Mouse (Mus musculus) limb, embryonic 14.5 days (tissue): ENCODE measurements around the gene Otop2. TPM values are rescaled to one million over a fixed set of nuclear protein-coding genes. Genes with fewer than 3 reads are reported as not detected.

ENCODE experiments used
- ATAC-seq: fragments of 200-750 bp; cut with Nextera tagmentation; 2 replicates; pipeline ENCODE4 v1.8.0; 2017; ENCODE audit warnings: low read depth, moderate number of reproducible peaks, moderate TSS enrichment; ENCODE audit not compliant: low FRiP score
- DNase-seq: peaks from one replicate; pipeline ENCODE4 v3.0.0-alpha.2; 2015; ENCODE audit warnings: low spot score
- H3K27ac ChIP-seq: fragments of 300-500 bp; sonication (generic); replicated peaks from 2 replicates; pipeline ENCODE4 v1.5.1; 2014; ENCODE audit warnings: low read depth, mild to moderate bottlenecking, low read length, moderate library complexity, mixed read lengths
- H3K27me3 ChIP-seq: fragments of 300-500 bp; sonication (generic); 2 replicates; pipeline ENCODE4 v1.6.1; 2014; ENCODE audit warnings: low read length, mixed read lengths; ENCODE audit not compliant: control insufficient read depth, insufficient read depth
- H3K36me3 ChIP-seq: fragments of 300-500 bp; sonication (generic); 2 replicates; pipeline ENCODE4 v1.6.1; 2014; ENCODE audit warnings: mild to moderate bottlenecking, low read length, moderate library complexity, mixed read lengths; ENCODE audit not compliant: control insufficient read depth, insufficient read depth
- H3K4me1 ChIP-seq: fragments of 300-500 bp; sonication (generic); 2 replicates; pipeline ENCODE4 v1.6.1; 2014; ENCODE audit warnings: antibody characterized with exemption, low read length, mixed read lengths; ENCODE audit not compliant: control insufficient read depth, insufficient read depth
- H3K4me2 ChIP-seq: fragments of 300-500 bp; sonication (generic); replicated peaks from 2 replicates; pipeline ENCODE4 v1.6.1; 2014; ENCODE audit warnings: low read depth, mild to moderate bottlenecking, low read length, moderate library complexity; ENCODE audit not compliant: severe bottlenecking
- H3K4me3 ChIP-seq: fragments of 300-500 bp; sonication (generic); replicated peaks from 2 replicates; pipeline ENCODE4 v1.5.1; 2014; ENCODE audit warnings: low read length
- H3K9ac ChIP-seq: fragments of 300-500 bp; sonication (generic); 2 replicates; pipeline ENCODE4 v1.6.1; 2014; ENCODE audit warnings: mild to moderate bottlenecking, low read depth, low read length, moderate library complexity; ENCODE audit not compliant: severe bottlenecking
- H3K9me3 ChIP-seq: fragments of 300-500 bp; sonication (generic); 2 replicates; pipeline ENCODE4 v1.6.1; 2016; ENCODE audit warnings: low read length; ENCODE audit not compliant: control insufficient read depth
- POLR2A ChIP-seq: fragments of 200-500 bp; IDR thresholded peaks from 2 replicates; pipeline ENCODE4 v1.8.0; 2012; ENCODE audit warnings: inconsistent platforms, mild to moderate bottlenecking, moderate library complexity, borderline replicate concordance; ENCODE audit not compliant: insufficient read depth, insufficient read length; ENCODE audit errors: extremely low read depth
- WGBS: fragments of 180-500 bp; shearing (Covaris S2); extraction: QIAGEN DNeasy Blood & Tissue Kit; methylation state at CpG from one replicate; pipeline ENCODE4 v1.1.7; 2014; 5-methylcytosine and 5-hydroxymethylcytosine counted together
- polyA plus RNA-seq, 2 experiments: library from polyadenylated mRNA; depleted of rRNA in 1 of 2; stranded (reverse) in 1 of 2; unstranded in 1 of 2; fragments of >200 nt; fragmentation: Nextera tagmentation in 1 of 2; extraction: Ambion mirVana in 1 of 2; gene quantifications; 2 replicates each; pipeline versions ENCODE4 v1.2.1 to v1.2.3; 2012 to 2014

Gene Otop2
- polyA plus RNA-seq, 2 experiments: 0.19 to 0.29 TPM

GRCm38 (mm10) chr11:115366039-115366705 is 59.2 kb downstream of the Otop2 start:
- H3K27ac ChIP-seq: no peak overlapping the region
- peaks cover 7% of the 10 kb centered on the region for H3K4me1 ChIP-seq
- H3K4me2 ChIP-seq: no peak overlapping the region
- WGBS: 38% methylated on average over 7 of the region's 7 CpGs
- no peaks in the 10 kb centered on the region for H3K9me3 ChIP-seq
- no peak for ATAC-seq
- H3K9ac ChIP-seq: no peak overlapping the region
- H3K27me3 ChIP-seq: peaks cover 51% of the 10 kb centered on the region
- no peaks in the 10 kb centered on the region for H3K36me3 ChIP-seq
- H3K4me3 ChIP-seq: 0 out of 2 replicates have a peak overlapping the region, but pooled peaks have one; percentile 42
- no peak for DNase-seq
- TF ChIP-seq POLR2A: no peak

DNA sequence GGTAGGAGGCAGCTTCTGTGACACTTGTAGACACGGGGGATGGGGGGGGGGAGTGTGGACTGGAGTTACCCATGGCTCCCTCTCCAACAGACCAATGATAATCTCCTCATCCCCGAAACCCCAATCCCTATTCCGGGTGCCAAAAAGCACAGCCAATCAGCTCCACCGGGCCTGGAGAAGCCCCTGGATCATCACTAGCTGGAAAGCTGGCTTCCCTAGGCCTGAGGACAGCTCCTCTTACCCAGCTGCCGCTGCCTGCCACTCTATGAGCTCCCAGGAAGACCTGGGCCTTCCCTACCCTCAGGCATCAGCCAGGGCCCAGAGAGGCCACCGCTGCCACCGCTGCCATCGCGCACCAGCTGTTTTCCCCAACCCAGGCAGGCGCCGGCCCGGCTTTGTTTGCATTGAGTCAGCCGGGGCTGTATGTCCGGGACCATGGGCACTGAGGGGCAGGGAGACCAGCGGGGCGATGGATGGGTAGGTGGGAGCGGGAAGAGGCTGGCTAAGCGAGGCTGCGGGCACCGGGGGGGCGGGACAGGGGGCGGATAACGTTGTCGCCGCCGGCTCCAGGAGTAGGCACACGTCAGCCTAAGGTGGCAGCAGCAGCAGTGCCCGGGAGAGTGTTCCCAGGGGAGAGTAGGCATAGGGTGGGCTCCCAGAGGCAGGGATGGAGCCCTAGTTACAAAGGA is 59.9 kb downstream of the Otop2 start:
- no peak for TF ChIP-seq POLR2A
- no peaks in the 10 kb centered on the region for H3K9me3 ChIP-seq
- DNase-seq (no peak), ATAC-seq (no peak)
- no peak overlapping the region for H3K27ac ChIP-seq
- H3K27me3 ChIP-seq: peaks cover 56% of the 10 kb centered on the region
- WGBS: 2% methylated on average over 20 of the region's 28 CpGs
- peak overlapping the region; percentile 42 for H3K4me3 ChIP-seq
- H3K4me1 ChIP-seq: peaks cover 7% of the 10 kb centered on the region
- peak overlapping the region; percentile 45 for H3K9ac ChIP-seq
- H3K4me2 ChIP-seq: peak overlapping the region; percentile 69
- H3K36me3 ChIP-seq: no peaks in the 10 kb centered on the region

GRCm38 (mm10) chr11:115367395-115367944 is 60.5 kb downstream of the Otop2 start, which contains the start of gene Hid1:
Gene Hid1 (minus strand): TSS chr11:115367756.
- whole genome bisulfite sequencing: 2% methylated on average over 23 of the region's 39 CpGs
- Histone ChIP-seq H3K9ac (peak within 1 kb of the TSS; percentile 45), H3K27ac (no peak within 1 kb of the TSS), H3K4me1 (peaks cover 7% of the 10 kb centered on the region), H3K4me2 (peak within 1 kb of the TSS; percentile 69), H3K9me3 (no peaks in the 10 kb centered on the region), H3K27me3 (peaks cover 56% of the 10 kb centered on the region), H3K4me3 (peak within 1 kb of the TSS; percentile 42), H3K36me3 (no peaks in the 10 kb centered on the region)
- 0 out of 2 replicates have a peak, but pooled peaks have one; percentile 37 for ATAC-seq
- no peak for TF ChIP-seq POLR2A
- DNase-seq: peak; percentile 52

GRCm38 (mm10) chr11:115370368-115370767 is 63.4 kb downstream of the Otop2 start:
- Histone ChIP-seq H3K4me1 (peaks cover 14% of the 10 kb centered on the region), H3K36me3 (no peaks in the 10 kb centered on the region), H3K27me3 (peaks cover 76% of the 10 kb centered on the region), H3K27ac (no peak overlapping the region), H3K9me3 (no peaks in the 10 kb centered on the region), H3K4me3 (no peak overlapping the region), H3K4me2 (no peak overlapping the region), H3K9ac (no peak overlapping the region)
- TF ChIP-seq POLR2A: no peak
- WGBS: 51% methylated on average over 7 of the region's 7 CpGs
- no peak for ATAC-seq
- no peak for DNase-seq

DNA sequence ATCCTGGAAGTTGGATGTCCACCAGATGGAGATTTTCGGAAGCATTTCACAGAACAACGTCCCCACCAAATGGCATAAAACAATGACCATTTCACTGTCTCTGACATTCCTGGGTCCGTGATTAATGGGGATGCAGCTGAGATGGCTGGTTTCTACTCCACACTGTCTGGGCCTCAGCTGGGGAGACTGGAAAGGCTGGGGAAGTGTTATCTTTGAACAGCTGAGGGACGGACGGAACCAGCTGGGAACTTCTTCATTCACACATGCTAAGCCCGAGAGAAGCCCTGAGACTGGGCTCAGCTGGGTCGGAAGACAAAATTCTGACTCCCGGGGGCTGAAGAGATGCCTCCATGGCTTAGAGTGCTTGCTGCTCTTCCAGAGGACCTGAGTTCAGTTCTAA is 64.4 kb downstream of the Otop2 start:
- no peaks in the 10 kb centered on the region for H3K9me3 ChIP-seq
- ATAC-seq (no peak), DNase-seq (no peak)
- 57% methylated on average over 8 of the region's 8 CpGs for WGBS
- no peak overlapping the region for H3K9ac ChIP-seq
- H3K36me3 ChIP-seq: no peaks in the 10 kb centered on the region
- H3K27ac ChIP-seq: no peak overlapping the region
- no peak overlapping the region for H3K4me3 ChIP-seq
- no peak for TF ChIP-seq POLR2A
- H3K4me2 ChIP-seq: no peak overlapping the region
- peaks cover 66% of the 10 kb centered on the region for H3K27me3 ChIP-seq
- peaks cover 14% of the 10 kb centered on the region for H3K4me1 ChIP-seq
